Comparison of ENCODE assay signal across 8 mouse cellular contexts in genomic region chr12:55398240-55399127, GRCm38 (mm10). TPM values are rescaled to one million over a fixed set of nuclear protein-coding genes. Genes with fewer than 3 reads are reported as not detected.
DNase-seq lines count a peak whose midpoint lies in the region; ATAC-seq lines count a peak whose summit lies in the region.

No protein-coding gene starts in this region.

- ATAC-seq in inflammation-experienced regulatory T-cells, adult 6 months: peak; percentile 99
- peak; percentile 98 for ATAC-seq in megakaryocyte-erythroid progenitor cell, adult 5-6 weeks (replicated peaks; ENCODE audit: low FRiP score, low TSS enrichment, poor library complexity, severe bottlenecking)

- DNase-seq in adipocyte (ENCODE audit: low spot score): peak; percentile 95
- peak; percentile 95 for DNase-seq in embryo, embryonic 10 days (ENCODE audit: low spot score)
- peak; percentile 94 for DNase-seq in gastrocnemius, postnatal 14 days
- DNase-seq in left cerebral cortex, postnatal 10 days (ENCODE audit: extremely low spot score in 1 of 2, low spot score in 2 of 2): peak; percentile 90 to 95
- peak; percentile 88 for DNase-seq in right cerebral cortex, postnatal 25 days
- peak; percentile 89 for DNase-seq in urinary bladder, postnatal 4 days (ENCODE audit: low spot score in 2 of 2)

- intact Hi-C loops in gastrocnemius, postnatal 14 days (cut with DNase I; ENCODE audit: low total_unique reads): no loop called here
- intact Hi-C loops in left cerebral cortex, postnatal 10 days (cut with DNase I): loop anchor here (5.0 kb wide), 2 partner anchors 86 to 94 kb away; partner anchors contain the start of gene Nfkbia

RNA-seq across cellular contexts. Expression of gene Psma6, which starts 14.5 kb away (rescaled TPM):
- 100 to 1,000 TPM; 183 to 185 TPM for total RNA-seq in gastrocnemius, postnatal 14 days (2021)
- 100 to 1,000 TPM; 255 to 323 (median 266) TPM for polyA plus RNA-seq in inflammation-experienced regulatory T-cells, adult 6 months (2017; shearing (Covaris generic))
- total RNA-seq in left cerebral cortex, postnatal 10 days (2021): 100 to 1,000 TPM; 151 to 158 TPM
- 335 and 357 TPM in 2 replicates for total RNA-seq in megakaryocyte-erythroid progenitor cell, adult 5-6 weeks (2014; fragmentation: Nextera tagmentation)
- total RNA-seq in megakaryocyte-erythroid progenitor cell, adult 5-6 weeks (2017): 358 and 418 TPM in 2 replicates

Comparison
In these comparisons a context has a peak if more than half of its experiments do, and no peak if none do; other contexts are left out.
1. Peak in every context shown above with its lines: DNase-seq and ATAC-seq.